Mouse (Mus musculus): ENCODE measurements around the gene Nek1. TPM values are rescaled to one million over a fixed set of nuclear protein-coding genes. Genes with fewer than 3 reads are reported as not detected.

Gene Nek1
- polyA plus RNA-seq, 1 experiment from 2014 or later, result 30.4 TPM

- H3K4me2 ChIP-seq (replicated peaks; ENCODE audit: low read depth, low read length), result no peak overlapping the region
- no peaks in the 10 kb centered on the region for H3K27me3 ChIP-seq (ENCODE audit: control insufficient read depth, insufficient read depth, low read length)
- no peak overlapping the region for H3K4me3 ChIP-seq (ENCODE audit: low read depth, low read length)
- no peak overlapping the region for H3K27ac ChIP-seq (ENCODE audit: low read depth, low read length)
- 82% methylated on average over 12 of the region's 12 CpGs for WGBS
- H3K4me1 ChIP-seq (replicated peaks; ENCODE audit: control insufficient read depth, insufficient read depth, low read length), result no peaks in the 10 kb centered on the region
- no peak overlapping the region for H3K9ac ChIP-seq (ENCODE audit: low read depth, low read length)
- no peaks in the 10 kb centered on the region for H3K9me3 ChIP-seq (ENCODE audit: control insufficient read depth, low read length)
- DNase-seq (ENCODE audit: low spot score), result no peak
- ATAC-seq (ENCODE audit: low FRiP score), result no peak
- no peaks in the 10 kb centered on the region for H3K36me3 ChIP-seq (ENCODE audit: control insufficient read depth, insufficient read depth, low read length)
Observed at GRCm38 (mm10) chr8:61177680-61178593, 184.9 kb downstream of the Nek1 start.

GRCm38 (mm10) chr8:61178594-61179140 lies 185.7 kb downstream of the Nek1 start:
- H3K4me2 ChIP-seq (replicated peaks; ENCODE audit: low read depth, low read length), result no peak overlapping the region
- no peak overlapping the region for H3K27ac ChIP-seq (ENCODE audit: low read depth, low read length)
- H3K27me3 ChIP-seq (ENCODE audit: control insufficient read depth, insufficient read depth, low read length), result no peaks in the 10 kb centered on the region
- ATAC-seq (ENCODE audit: low FRiP score) (no peak), DNase-seq (ENCODE audit: low spot score) (no peak)
- no peaks in the 10 kb centered on the region for H3K4me1 ChIP-seq (replicated peaks; ENCODE audit: control insufficient read depth, insufficient read depth, low read length)
- H3K4me3 ChIP-seq (ENCODE audit: low read depth, low read length), result no peak overlapping the region
- 81% methylated on average over 11 of the region's 11 CpGs for WGBS
- H3K36me3 ChIP-seq (ENCODE audit: control insufficient read depth, insufficient read depth, low read length), result no peaks in the 10 kb centered on the region
- no peaks in the 10 kb centered on the region for H3K9me3 ChIP-seq (ENCODE audit: control insufficient read depth, low read length)
- H3K9ac ChIP-seq (ENCODE audit: low read depth, low read length), result no peak overlapping the region

Other genes starting within 250 kb of the Nek1 start
- 125 and 131 TPM in 2 replicates for gene Hpf1, start 102.8 kb upstream of the Nek1 start, polyA plus RNA-seq (2014; fragmentation: Nextera tagmentation; extraction: Ambion mirVana)
- 36.1 and 37.1 TPM in 2 replicates for gene Clcn3, start 9.9 kb upstream of the Nek1 start, polyA plus RNA-seq (2014; fragmentation: Nextera tagmentation; extraction: Ambion mirVana)
- 24.0 and 25.3 TPM in 2 replicates for gene Sh3rf1, start 230.7 kb downstream of the Nek1 start, polyA plus RNA-seq (2014; fragmentation: Nextera tagmentation; extraction: Ambion mirVana)

Data from hindbrain, embryonic 11.5 days (tissue).